Mouse (Mus musculus): ENCODE results near the gene B3gnt2.

DNA sequence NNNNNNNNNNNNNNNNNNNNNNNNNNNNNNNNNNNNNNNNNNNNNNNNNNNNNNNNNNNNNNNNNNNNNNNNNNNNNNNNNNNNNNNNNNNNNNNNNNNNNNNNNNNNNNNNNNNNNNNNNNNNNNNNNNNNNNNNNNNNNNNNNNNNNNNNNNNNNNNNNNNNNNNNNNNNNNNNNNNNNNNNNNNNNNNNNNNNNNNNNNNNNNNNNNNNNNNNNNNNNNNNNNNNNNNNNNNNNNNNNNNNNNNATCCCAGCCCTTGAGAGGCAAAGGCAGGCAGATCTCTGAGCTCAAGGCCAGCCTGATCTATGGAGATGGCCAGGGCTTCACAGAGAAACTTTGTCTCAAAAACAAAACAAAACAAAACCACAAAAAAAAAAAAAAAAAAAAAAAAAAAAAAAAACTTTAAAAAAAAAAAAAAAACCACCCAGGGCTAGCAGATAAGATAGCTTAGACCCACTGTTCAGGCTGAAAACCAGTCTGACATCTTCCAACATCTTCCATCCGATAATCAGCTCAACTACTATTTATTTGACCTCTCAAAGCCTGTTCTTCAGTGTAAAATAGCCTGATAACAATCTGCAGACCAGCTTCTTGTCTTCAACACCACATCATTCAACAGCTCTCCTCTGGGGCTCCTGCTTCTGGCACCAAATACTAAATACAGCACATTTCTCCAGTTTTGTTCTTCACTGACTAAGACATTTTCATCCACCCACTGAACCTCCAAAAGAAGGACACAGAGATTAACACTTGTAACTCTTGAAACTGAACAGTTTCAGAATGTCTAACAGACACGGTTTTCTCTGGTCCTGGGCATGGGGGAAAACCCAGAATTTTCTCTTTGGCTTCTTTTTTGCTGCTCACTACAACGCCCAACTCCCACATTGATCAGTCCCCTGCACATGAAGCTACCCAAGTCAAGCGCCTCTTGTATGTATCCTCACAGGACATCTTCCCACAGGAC lies 15.7 kb downstream of the B3gnt2 start:
- TF ChIP-seq EP300 (IDR thresholded peaks at IDR 0.05) (no peak), CTCF (IDR thresholded peaks at IDR 0.05) (no peak)
